Mouse (Mus musculus): ENCODE results near the gene Myo6. TPM values are rescaled to one million over a fixed set of nuclear protein-coding genes. Genes with fewer than 3 reads are reported as not detected.

Gene Myo6
- polyA plus RNA-seq (2012; rRNA removed): 16.7 TPM in 2 replicates

GRCm38 (mm10) chr9:80164611-80165474 is at the start of gene Myo6:
Gene Myo6 (plus strand): TSS chr9:80165031.

Other genes starting within 250 kb of the Myo6 start
- 2.8 and 3.4 TPM in 2 replicates for gene Filip1, start 152.2 kb upstream of the Myo6 start, polyA plus RNA-seq (2012; rRNA removed)
- gene Senp6, start 98.1 kb upstream of the Myo6 start, polyA plus RNA-seq (2012; rRNA removed): 47.4 and 48.8 TPM in 2 replicates

Data from central nervous system, embryonic 18 days (tissue).